Mouse (Mus musculus) lung, embryonic 15.5 days (tissue): ENCODE measurements at regions not wholly inside any gene's neighbourhood (a gene's known extent, or its start where the extent isn't known, plus 50 kb on each side); places are given as distances from the start of the nearest gene placed in this dataset.

Experiments
- ATAC-seq: fragments of 200-750 bp; cut with Nextera tagmentation; 2 replicates; pipeline ENCODE4 v1.8.0; 2017; ENCODE audit warnings: moderate number of reproducible peaks, borderline replicate concordance; ENCODE audit not compliant: low FRiP score, low TSS enrichment; ENCODE audit errors: extremely low read depth
- H3K27ac ChIP-seq: fragments of 300-500 bp; sonication (generic); 2 replicates; pipeline ENCODE4 v1.5.1; 2015; ENCODE audit warnings: moderate library complexity, mild to moderate bottlenecking, inconsistent platforms
- H3K27me3 ChIP-seq: fragments of 300-500 bp; sonication (generic); 2 replicates; pipeline ENCODE4 v1.6.1; 2015; ENCODE audit warnings: inconsistent platforms
- H3K36me3 ChIP-seq: fragments of 300-500 bp; sonication (generic); 2 replicates; pipeline ENCODE4 v1.6.1; 2015; ENCODE audit warnings: inconsistent platforms
- H3K4me1 ChIP-seq: fragments of 300-500 bp; sonication (generic); 2 replicates; pipeline ENCODE4 v1.6.1; 2015; ENCODE audit warnings: inconsistent platforms
- H3K4me2 ChIP-seq: fragments of 300-500 bp; sonication (generic); 2 replicates; pipeline ENCODE4 v1.6.1; 2015; ENCODE audit warnings: inconsistent platforms, mild to moderate bottlenecking, moderate library complexity
- H3K4me3 ChIP-seq: fragments of 300-500 bp; sonication (generic); 2 replicates; pipeline ENCODE4 v1.5.1; 2015; ENCODE audit warnings: mild to moderate bottlenecking, inconsistent platforms
- H3K9ac ChIP-seq: fragments of 300-500 bp; sonication (generic); 2 replicates; pipeline ENCODE4 v1.6.1; 2015; ENCODE audit warnings: inconsistent platforms
- H3K9me3 ChIP-seq: fragments of 300-500 bp; sonication (generic); 2 replicates; pipeline ENCODE4 v1.6.1; 2016; ENCODE audit warnings: inconsistent platforms
- WGBS: fragments of 180-500 bp; shearing (Covaris S2); methylation state at CpG from one replicate; pipeline ENCODE4 v1.1.7; 2015; 5-methylcytosine and 5-hydroxymethylcytosine counted together

DNA sequence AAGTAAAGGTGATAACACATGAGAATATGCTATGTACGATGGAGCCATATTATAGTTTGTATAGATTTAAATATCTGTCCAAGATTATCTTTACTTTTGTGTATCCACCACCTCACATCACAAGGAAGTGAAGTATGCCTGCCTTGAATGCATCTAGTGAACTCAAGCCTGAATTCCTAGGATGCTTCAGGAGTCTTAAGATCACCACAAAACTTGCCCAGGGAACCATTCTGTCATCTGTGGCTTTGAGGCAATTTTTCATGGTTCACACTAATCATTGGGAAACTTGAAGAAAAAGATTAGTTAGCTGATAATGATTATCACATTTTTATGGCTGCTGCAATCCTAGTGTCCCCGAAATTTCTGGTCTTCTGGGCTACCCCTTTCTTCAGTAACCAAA is 288.5 kb upstream of the BC052040 start:
- H3K9me3 ChIP-seq, result no peaks in the 10 kb centered on the region
- H3K9ac ChIP-seq, result no peak overlapping the region
- no peak for ATAC-seq
- H3K27ac ChIP-seq, result no peak overlapping the region
- H3K4me1 ChIP-seq, result no peaks in the 10 kb centered on the region
- H3K4me3 ChIP-seq, result no peak overlapping the region
- no peak overlapping the region for H3K4me2 ChIP-seq
- H3K27me3 ChIP-seq, result no peaks in the 10 kb centered on the region
- 64% methylated on average over 2 of the region's 2 CpGs for WGBS
- no peaks in the 10 kb centered on the region for H3K36me3 ChIP-seq

GRCm38 (mm10) chr2:115297463-115297862 is 284.1 kb upstream of the BC052040 start:
- no peak overlapping the region for H3K9ac ChIP-seq
- H3K4me1 ChIP-seq, result no peaks in the 10 kb centered on the region
- H3K27me3 ChIP-seq, result no peaks in the 10 kb centered on the region
- H3K27ac ChIP-seq, result no peak overlapping the region
- H3K36me3 ChIP-seq, result no peaks in the 10 kb centered on the region
- WGBS, result 48% methylated on average over 6 of the region's 6 CpGs
- no peak overlapping the region for H3K4me3 ChIP-seq
- no peaks in the 10 kb centered on the region for H3K9me3 ChIP-seq
- no peak overlapping the region for H3K4me2 ChIP-seq
- no peak for ATAC-seq

GRCm38 (mm10) chr2:115307248-115307647 is 274.3 kb upstream of the BC052040 start:
- no peak for ATAC-seq
- Histone ChIP-seq H3K9ac (no peak overlapping the region), H3K36me3 (no peaks in the 10 kb centered on the region), H3K27ac (no peak overlapping the region), H3K4me3 (no peak overlapping the region), H3K4me1 (no peaks in the 10 kb centered on the region), H3K4me2 (no peak overlapping the region), H3K27me3 (no peaks in the 10 kb centered on the region), H3K9me3 (no peaks in the 10 kb centered on the region)
- 75% methylated on average over 4 of the region's 4 CpGs for WGBS

DNA sequence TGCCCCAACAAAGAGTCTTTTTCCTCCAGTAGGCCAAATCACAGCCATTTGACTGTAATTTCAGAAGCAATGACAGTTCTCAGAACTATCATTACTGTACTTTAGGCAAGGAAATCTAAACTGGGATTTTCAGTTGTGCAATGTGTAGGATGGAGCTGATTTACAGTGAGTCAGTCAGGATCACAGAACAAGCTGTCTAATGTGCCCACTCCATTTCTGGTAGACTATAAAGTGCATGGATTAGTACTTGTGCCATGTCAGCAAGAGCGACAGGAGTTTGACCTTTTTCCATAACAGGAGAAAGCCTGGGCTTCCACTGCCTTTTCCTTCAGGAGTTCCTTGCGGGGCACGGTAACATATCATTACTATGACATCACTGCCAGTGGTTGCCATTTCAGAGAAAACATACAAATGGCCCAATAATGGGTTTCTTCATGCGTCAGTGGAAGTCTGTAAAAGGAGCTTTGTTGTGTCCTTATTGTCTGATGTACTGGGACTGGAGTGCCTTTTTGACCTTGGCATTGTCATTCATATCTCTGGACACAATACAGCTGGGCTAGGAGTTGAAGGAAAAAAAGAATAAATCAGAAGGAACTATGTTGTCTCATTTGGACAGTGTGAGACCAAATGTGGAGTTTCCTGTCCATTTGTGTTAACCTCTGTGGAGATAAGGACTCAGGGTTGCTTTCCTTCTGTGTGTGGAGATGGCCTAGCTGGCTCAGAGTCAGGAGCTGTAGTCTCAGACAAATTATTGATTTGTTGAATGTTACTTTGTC is 271.5 kb upstream of the BC052040 start:
- Histone ChIP-seq H3K27me3 (no peaks in the 10 kb centered on the region), H3K27ac (no peak overlapping the region; the same call in 1 of the 2 replicates), H3K9ac (no peak overlapping the region), H3K9me3 (no peaks in the 10 kb centered on the region), H3K4me3 (no peak overlapping the region), H3K36me3 (no peaks in the 10 kb centered on the region), H3K4me2 (no peak overlapping the region), H3K4me1 (no peaks in the 10 kb centered on the region)
- peak; percentile 89; the same call in 1 of the 2 replicates for ATAC-seq
- WGBS, result 46% methylated on average over 4 of the region's 4 CpGs

DNA sequence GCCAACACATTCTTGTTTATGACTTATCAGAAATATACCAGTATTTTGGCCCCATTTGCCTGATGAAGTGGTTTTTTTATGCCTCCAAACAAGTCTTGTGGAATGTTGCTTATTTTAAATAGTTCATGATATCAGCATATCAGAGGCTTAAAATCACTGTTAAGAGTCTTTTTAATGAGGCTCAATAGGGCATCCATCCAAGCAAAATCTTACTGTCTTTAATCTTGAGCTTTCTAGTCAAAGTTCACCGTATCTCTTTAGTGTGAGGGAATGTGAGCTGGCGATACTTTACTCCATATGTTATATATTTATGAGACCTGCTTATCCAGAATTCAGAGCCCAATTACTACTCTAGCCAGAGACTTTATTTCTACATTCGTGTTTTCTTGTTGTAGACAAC is 263.0 kb upstream of the BC052040 start:
- Histone ChIP-seq H3K27ac (no peak overlapping the region), H3K9me3 (no peaks in the 10 kb centered on the region), H3K9ac (no peak overlapping the region), H3K27me3 (no peaks in the 10 kb centered on the region), H3K4me1 (no peaks in the 10 kb centered on the region), H3K36me3 (no peaks in the 10 kb centered on the region), H3K4me2 (no peak overlapping the region), H3K4me3 (no peak overlapping the region)
- 50% methylated on average over 3 of the region's 3 CpGs for WGBS
- ATAC-seq, result no peak

GRCm38 (mm10) chr2:115322582-115322981 is 258.9 kb upstream of the BC052040 start:
- Histone ChIP-seq H3K9ac (no peak overlapping the region), H3K4me2 (no peak overlapping the region), H3K4me1 (no peaks in the 10 kb centered on the region), H3K27ac (no peak overlapping the region), H3K9me3 (no peaks in the 10 kb centered on the region), H3K4me3 (no peak overlapping the region), H3K36me3 (no peaks in the 10 kb centered on the region), H3K27me3 (no peaks in the 10 kb centered on the region)
- WGBS, result 51% methylated on average over 5 of the region's 5 CpGs
- no peak for ATAC-seq

DNA sequence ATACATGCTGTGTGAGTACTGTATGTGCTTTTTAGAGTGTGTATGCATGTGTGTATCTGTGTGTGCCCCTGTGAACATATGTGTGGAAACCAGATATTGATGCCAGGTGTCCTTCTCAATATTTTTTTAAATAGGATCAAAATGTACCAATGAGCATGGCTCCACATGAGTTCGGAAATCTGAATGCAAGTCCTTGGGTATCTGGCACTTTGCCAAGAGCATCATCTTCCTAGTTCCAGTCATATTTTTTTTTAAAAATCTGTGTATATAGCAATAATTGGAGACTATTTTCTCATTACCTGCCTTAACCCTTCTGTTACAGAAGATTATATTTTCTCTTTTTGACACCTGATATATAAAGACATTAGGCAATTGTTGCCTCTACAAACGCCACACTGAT is 255.0 kb upstream of the BC052040 start:
- Histone ChIP-seq H3K9ac (no peak overlapping the region), H3K27me3 (no peaks in the 10 kb centered on the region), H3K4me1 (no peaks in the 10 kb centered on the region), H3K4me2 (no peak overlapping the region), H3K9me3 (no peaks in the 10 kb centered on the region), H3K36me3 (no peaks in the 10 kb centered on the region), H3K27ac (no peak overlapping the region), H3K4me3 (no peak overlapping the region)
- 78% methylated on average over 2 of the region's 2 CpGs for WGBS
- ATAC-seq, result no peak

- no peaks in the 10 kb centered on the region for H3K4me1 ChIP-seq
- no peak for ATAC-seq
- no peak overlapping the region for H3K9ac ChIP-seq
- no peaks in the 10 kb centered on the region for H3K36me3 ChIP-seq
- H3K27ac ChIP-seq, result no peak overlapping the region
- H3K27me3 ChIP-seq, result no peaks in the 10 kb centered on the region
- no peaks in the 10 kb centered on the region for H3K9me3 ChIP-seq
- 39% methylated on average over 7 of the region's 7 CpGs for WGBS
- no peak overlapping the region for H3K4me2 ChIP-seq
- no peak overlapping the region for H3K4me3 ChIP-seq
Observed at GRCm38 (mm10) chr2:115338178-115338577, 243.3 kb upstream of the BC052040 start.

DNA sequence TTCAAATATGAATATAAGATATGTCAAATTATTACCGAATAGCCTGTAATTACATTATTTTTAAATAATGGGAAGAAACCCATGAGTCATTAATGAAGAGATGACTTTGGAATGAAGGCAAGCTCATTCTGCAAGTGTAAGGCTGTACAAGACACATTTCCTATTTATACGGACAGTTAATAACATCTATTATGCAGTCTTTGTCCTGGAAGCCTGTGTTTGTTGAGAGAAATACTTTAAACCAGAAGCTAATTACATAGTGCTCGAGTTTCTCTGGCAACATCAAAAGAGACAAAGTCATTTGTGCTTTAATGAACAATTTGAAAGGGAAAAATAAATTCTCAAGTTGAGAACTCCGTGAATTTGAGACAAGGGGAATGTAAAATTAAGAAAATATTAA is 242.5 kb upstream of the BC052040 start:
- H3K4me2 ChIP-seq, result no peak overlapping the region
- no peaks in the 10 kb centered on the region for H3K9me3 ChIP-seq
- 0 out of 2 replicates have a peak, but pooled peaks cover 5% of the 10 kb centered on the region for H3K4me1 ChIP-seq
- no peaks in the 10 kb centered on the region for H3K36me3 ChIP-seq
- no peak overlapping the region for H3K9ac ChIP-seq
- H3K4me3 ChIP-seq, result no peak overlapping the region
- no peak overlapping the region for H3K27ac ChIP-seq
- WGBS, result 66% methylated on average over 4 of the region's 4 CpGs
- ATAC-seq, result no peak
- no peaks in the 10 kb centered on the region for H3K27me3 ChIP-seq

GRCm38 (mm10) chr2:115342360-115342759 is 239.2 kb upstream of the BC052040 start:
- H3K36me3 ChIP-seq, result no peaks in the 10 kb centered on the region
- no peak overlapping the region for H3K9ac ChIP-seq
- H3K27ac ChIP-seq, result no peak overlapping the region
- H3K4me2 ChIP-seq, result no peak overlapping the region
- no peaks in the 10 kb centered on the region for H3K27me3 ChIP-seq
- H3K9me3 ChIP-seq, result no peaks in the 10 kb centered on the region
- no peak for ATAC-seq
- 93% methylated on average over 14 of the region's 14 CpGs for WGBS
- H3K4me1 ChIP-seq, result 0 out of 2 replicates have a peak, but pooled peaks cover 7% of the 10 kb centered on the region
- no peak overlapping the region for H3K4me3 ChIP-seq

GRCm38 (mm10) chr2:115346551-115346950 is 235.0 kb upstream of the BC052040 start:
- H3K27ac ChIP-seq, result no peak overlapping the region
- no peak for ATAC-seq
- H3K9ac ChIP-seq, result no peak overlapping the region
- no peaks in the 10 kb centered on the region for H3K27me3 ChIP-seq
- no peaks in the 10 kb centered on the region for H3K36me3 ChIP-seq
- WGBS, result 49% methylated on average over 6 of the region's 6 CpGs
- peaks cover 11% of the 10 kb centered on the region; the same call in 1 of the 2 replicates for H3K4me1 ChIP-seq
- no peak overlapping the region for H3K4me3 ChIP-seq
- no peaks in the 10 kb centered on the region for H3K9me3 ChIP-seq
- H3K4me2 ChIP-seq, result no peak overlapping the region

- 13% methylated on average over 2 of the region's 2 CpGs for WGBS
- ATAC-seq, result no peak
- H3K27me3 ChIP-seq, result no peaks in the 10 kb centered on the region
- H3K4me1 ChIP-seq, result peaks cover 11% of the 10 kb centered on the region; the same call in 1 of the 2 replicates
- no peak overlapping the region for H3K4me2 ChIP-seq
- H3K27ac ChIP-seq, result no peak overlapping the region
- H3K9ac ChIP-seq, result no peak overlapping the region
- no peaks in the 10 kb centered on the region for H3K36me3 ChIP-seq
- H3K9me3 ChIP-seq, result no peaks in the 10 kb centered on the region
- H3K4me3 ChIP-seq, result no peak overlapping the region
Observed at GRCm38 (mm10) chr2:115348263-115348662, 233.3 kb upstream of the BC052040 start.
